Mouse (Mus musculus) CH12.LX (cell line): Measurements from ENCODE around the gene Ninj1.

Experiments
- CTCF ChIP-seq, 2 experiments: IDR thresholded peaks in 1 of 2; conservative IDR thresholded peaks in 1 of 2; 2 replicates each; pipeline ENCODE4 v1.5.1; 2011 to 2012; ENCODE audit warnings: low read depth in 2 of 2, low read length in 2 of 2, improper control_type of control experiment in 1 of 2, inconsistent platforms in 1 of 2, mild to moderate bottlenecking in 1 of 2, moderate library complexity in 1 of 2
- E2F4 ChIP-seq: IDR thresholded peaks from 2 replicates; pipeline ENCODE4 v1.6.1; 2011; ENCODE audit warnings: low read depth, low read length, improper control_type of control experiment; ENCODE audit not compliant: insufficient replicate concordance
- MAFK ChIP-seq: IDR thresholded peaks from 2 replicates; pipeline ENCODE4 v1.6.1; 2011; ENCODE audit warnings: low read length, improper control_type of control experiment; ENCODE audit not compliant: insufficient replicate concordance
- TCF12 ChIP-seq: IDR thresholded peaks from 2 replicates; pipeline ENCODE4 v1.6.1; 2014; ENCODE audit warnings: low read depth, mild to moderate bottlenecking, inconsistent platforms, low read length, improper control_type of control experiment

DNA sequence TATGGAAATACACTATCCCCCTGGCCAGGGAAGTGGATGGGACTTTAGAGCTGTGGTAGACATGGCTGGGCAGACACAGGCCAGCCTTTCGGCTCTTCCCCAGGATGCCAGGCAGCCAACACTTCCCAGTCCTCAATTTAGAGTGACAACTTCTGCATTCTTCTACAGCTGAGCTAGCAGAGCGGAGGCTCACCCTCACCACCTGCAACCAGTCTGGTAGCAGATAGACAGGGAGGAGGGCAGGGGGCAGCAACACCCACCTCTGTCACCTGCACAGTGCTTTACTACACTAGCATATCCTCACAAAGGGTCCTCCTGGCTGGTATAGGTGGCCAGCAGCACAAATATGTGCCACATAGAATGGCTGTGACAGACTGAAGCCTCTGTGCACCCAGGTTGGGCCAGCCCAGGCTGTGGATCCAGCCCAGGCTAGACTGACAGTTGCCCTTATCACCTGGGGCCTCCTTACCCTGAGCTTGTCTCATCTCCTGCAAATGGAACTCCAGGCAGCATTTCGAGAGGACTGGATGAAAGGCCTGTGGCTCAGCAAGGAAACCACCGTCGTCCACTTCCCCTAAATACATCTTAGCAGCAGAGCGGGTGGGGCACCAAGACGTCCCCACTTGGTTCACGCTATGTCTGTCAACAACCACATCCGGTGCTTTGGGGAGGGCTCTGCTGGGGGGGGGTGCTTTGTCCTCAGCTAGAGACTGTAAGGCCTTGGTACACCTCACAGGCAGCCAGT lies 55.2 kb downstream of the Ninj1 start:
- TF ChIP-seq TCF12 (peak; percentile 70; the same call in 1 of the 2 replicates), E2F4 (no peak), MAFK (no peak), CTCF (conservative IDR thresholded peaks at IDR 0.05 in 1 of 2, IDR thresholded peaks at IDR 0.05 in 1 of 2; ENCODE audit: low read depth in 2 of 2, low read length in 2 of 2) (no peak)
